Mouse (Mus musculus): ENCODE data around the gene Unk.

GRCm38 (mm10) chr11:116020519-116020922 lies 9.6 kb upstream of the Unk start:
- TF ChIP-seq CTCF (IDR thresholded peaks at IDR 0.05; ENCODE audit: low read depth) (peak; percentile 57), EP300 (optimal IDR thresholded peaks at IDR 0.05) (no peak)

Measured in stomach, postnatal 0 days (tissue).